Mouse (Mus musculus) lung, embryonic 15.5 days (tissue): Measurements from ENCODE around the gene Pinlyp. TPM values are rescaled to one million over a fixed set of nuclear protein-coding genes. Genes with fewer than 3 reads are reported as not detected.

ENCODE experiments used
- ATAC-seq: fragments of 200-750 bp; cut with Nextera tagmentation; 2 replicates; pipeline ENCODE4 v1.8.0; 2017; ENCODE audit warnings: moderate number of reproducible peaks, borderline replicate concordance; ENCODE audit not compliant: low FRiP score, low TSS enrichment; ENCODE audit errors: extremely low read depth
- H3K27ac ChIP-seq: fragments of 300-500 bp; sonication (generic); 2 replicates; pipeline ENCODE4 v1.5.1; 2015; ENCODE audit warnings: moderate library complexity, mild to moderate bottlenecking, inconsistent platforms
- H3K27me3 ChIP-seq: fragments of 300-500 bp; sonication (generic); 2 replicates; pipeline ENCODE4 v1.6.1; 2015; ENCODE audit warnings: inconsistent platforms
- H3K36me3 ChIP-seq: fragments of 300-500 bp; sonication (generic); 2 replicates; pipeline ENCODE4 v1.6.1; 2015; ENCODE audit warnings: inconsistent platforms
- H3K4me1 ChIP-seq: fragments of 300-500 bp; sonication (generic); 2 replicates; pipeline ENCODE4 v1.6.1; 2015; ENCODE audit warnings: inconsistent platforms
- H3K4me2 ChIP-seq: fragments of 300-500 bp; sonication (generic); 2 replicates; pipeline ENCODE4 v1.6.1; 2015; ENCODE audit warnings: inconsistent platforms, mild to moderate bottlenecking, moderate library complexity
- H3K4me3 ChIP-seq: fragments of 300-500 bp; sonication (generic); 2 replicates; pipeline ENCODE4 v1.5.1; 2015; ENCODE audit warnings: mild to moderate bottlenecking, inconsistent platforms
- H3K9ac ChIP-seq: fragments of 300-500 bp; sonication (generic); 2 replicates; pipeline ENCODE4 v1.6.1; 2015; ENCODE audit warnings: inconsistent platforms
- H3K9me3 ChIP-seq: fragments of 300-500 bp; sonication (generic); 2 replicates; pipeline ENCODE4 v1.6.1; 2016; ENCODE audit warnings: inconsistent platforms
- WGBS: fragments of 180-500 bp; shearing (Covaris S2); methylation state at CpG from one replicate; pipeline ENCODE4 v1.1.7; 2015; 5-methylcytosine and 5-hydroxymethylcytosine counted together
- polyA plus RNA-seq: library from polyadenylated mRNA; unstranded; fragments of >200 nt; fragmentation: Nextera tagmentation; extraction: Ambion mirVana; gene quantifications from 2 replicates; pipeline ENCODE4 v1.2.1, GENCODE M21; 2015

Pinlyp gene
- polyA plus RNA-seq, 1 experiment from 2014 or later = 0.54 TPM

DNA sequence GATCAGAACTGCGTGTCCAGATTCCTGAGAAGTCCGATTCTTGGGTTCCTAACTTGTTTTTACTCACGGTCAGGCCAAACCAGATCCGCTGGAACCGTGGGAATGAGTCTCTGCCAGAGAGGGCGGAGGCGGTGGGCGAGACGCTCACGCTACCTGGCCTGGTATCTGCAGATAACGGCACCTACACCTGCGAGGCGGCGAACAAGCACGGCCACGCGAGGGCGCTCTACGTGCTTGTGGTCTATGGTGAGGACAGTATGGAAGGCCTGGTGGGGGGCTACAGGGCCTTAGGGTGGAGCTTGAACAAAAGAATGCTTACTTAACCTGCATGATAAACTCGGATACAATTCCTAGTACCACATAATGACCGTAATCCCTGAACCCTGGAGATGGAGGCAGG lies 44.4 kb downstream of the Pinlyp start:
- ATAC-seq = no peak
- Histone ChIP-seq H3K36me3 (no peaks in the 10 kb centered on the region), H3K9me3 (0 out of 2 replicates have a peak, but pooled peaks cover 3% of the 10 kb centered on the region), H3K4me1 (peaks cover 32% of the 10 kb centered on the region), H3K4me3 (no peak overlapping the region), H3K27ac (no peak overlapping the region), H3K9ac (no peak overlapping the region), H3K4me2 (no peak overlapping the region), H3K27me3 (peaks cover 60% of the 10 kb centered on the region)
- 42% methylated on average over 21 of the region's 21 CpGs for WGBS

DNA sequence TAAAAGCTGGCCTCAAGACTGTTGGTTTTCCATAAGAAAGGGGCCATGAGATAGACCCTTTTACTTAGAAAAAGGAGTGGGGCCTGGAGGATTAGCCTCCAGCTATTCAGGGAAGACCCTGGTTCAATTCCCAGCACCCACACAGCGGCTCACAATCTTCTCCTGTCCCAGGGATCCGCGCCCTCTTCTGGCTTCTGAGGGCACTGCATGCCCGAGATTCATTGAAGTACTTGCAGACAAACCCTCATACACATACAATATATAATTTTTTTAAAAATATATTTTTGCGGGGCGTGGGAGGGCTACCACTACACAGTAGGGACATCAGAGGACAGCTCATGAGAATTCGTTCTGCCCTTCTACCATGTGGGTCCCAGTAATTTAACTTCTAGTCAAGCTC lies 45.0 kb downstream of the Pinlyp start:
- Histone ChIP-seq H3K4me1 (peaks cover 29% of the 10 kb centered on the region), H3K4me2 (no peak overlapping the region), H3K9me3 (0 out of 2 replicates have a peak, but pooled peaks cover 3% of the 10 kb centered on the region), H3K36me3 (no peaks in the 10 kb centered on the region), H3K9ac (no peak overlapping the region), H3K4me3 (no peak overlapping the region), H3K27ac (no peak overlapping the region), H3K27me3 (peaks cover 60% of the 10 kb centered on the region)
- WGBS = 27% methylated on average over 7 of the region's 7 CpGs
- ATAC-seq = no peak

DNA sequence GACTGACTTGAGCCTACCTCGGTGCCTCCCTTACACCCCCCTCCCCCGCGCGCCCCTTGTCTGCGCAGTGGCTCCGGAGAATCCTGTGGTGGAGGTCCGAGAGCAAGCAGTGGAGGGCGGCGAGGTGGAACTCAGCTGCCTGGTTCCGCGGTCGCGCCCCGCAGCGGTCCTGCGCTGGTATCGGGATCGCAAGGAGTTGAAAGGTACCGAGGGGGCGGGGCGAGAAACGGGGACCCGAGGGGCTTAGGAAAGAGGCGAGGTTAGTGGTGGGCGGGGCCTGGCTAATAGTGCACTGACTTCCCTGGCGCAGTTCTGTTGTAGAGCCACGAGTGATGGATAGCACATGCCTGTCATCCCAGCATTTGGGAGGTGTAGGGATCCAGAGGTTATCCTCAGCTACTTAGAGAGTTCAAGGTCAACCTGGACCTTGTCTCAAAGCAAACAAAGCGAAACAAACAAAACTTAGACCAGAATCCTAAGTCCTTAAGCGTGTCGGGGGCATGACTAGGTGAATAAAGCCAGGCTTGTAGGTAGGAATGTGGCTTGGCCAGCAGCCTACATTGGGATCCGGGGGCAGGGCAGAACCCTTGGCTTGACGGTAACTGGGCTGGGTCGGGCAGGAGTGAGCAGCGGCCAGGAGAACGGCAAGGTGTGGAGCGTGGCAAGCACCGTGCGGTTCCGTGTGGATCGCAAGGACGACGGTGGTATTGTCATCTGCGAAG lies 45.9 kb downstream of the Pinlyp start:
- peak overlapping the region; percentile 51 for H3K4me2 ChIP-seq
- no peaks in the 10 kb centered on the region for H3K36me3 ChIP-seq
- H3K9me3 ChIP-seq = 0 out of 2 replicates have a peak, but pooled peaks cover 3% of the 10 kb centered on the region
- H3K27ac ChIP-seq = no peak overlapping the region
- 10% methylated on average over 43 of the region's 43 CpGs for WGBS
- peak overlapping the region; percentile 30 for H3K4me3 ChIP-seq
- H3K27me3 ChIP-seq = peaks cover 60% of the 10 kb centered on the region
- peaks cover 22% of the 10 kb centered on the region for H3K4me1 ChIP-seq
- no peak overlapping the region for H3K9ac ChIP-seq
- peak; percentile 48; the same call in 1 of the 2 replicates for ATAC-seq

Other genes starting within 250 kb of the Pinlyp start
- 36.2 and 37.9 TPM in 2 replicates for gene Zfp61, start 244.9 kb downstream of the Pinlyp start, polyA plus RNA-seq
- gene Zfp94, start 229.5 kb downstream of the Pinlyp start, polyA plus RNA-seq = 10.3 and 10.4 TPM in 2 replicates
- gene Tescl, start 212.2 kb downstream of the Pinlyp start, polyA plus RNA-seq = not detected in 2 replicates
- not detected in 2 replicates for gene Lypd5, start 196.9 kb downstream of the Pinlyp start, polyA plus RNA-seq
- gene Kcnn4, start 175.9 kb downstream of the Pinlyp start, polyA plus RNA-seq = 3.5 and 4.7 TPM in 2 replicates
- gene Smg9, start 146.5 kb downstream of the Pinlyp start, polyA plus RNA-seq = 22.5 and 23.9 TPM in 2 replicates
- gene Irgc1, start 93.8 kb downstream of the Pinlyp start, polyA plus RNA-seq = not detected in 2 replicates
- gene Plaur, start 83.6 kb downstream of the Pinlyp start, polyA plus RNA-seq = 17.5 and 18.6 TPM in 2 replicates
- 2.8 and 3.5 TPM in 2 replicates for gene Cadm4, start 64.1 kb downstream of the Pinlyp start, polyA plus RNA-seq
- 42.7 and 47.2 TPM in 2 replicates for gene Zfp428, start 39.1 kb downstream of the Pinlyp start, polyA plus RNA-seq
- gene AC161166.1, start 33.7 kb downstream of the Pinlyp start, polyA plus RNA-seq = 0.19 and 0.47 TPM in 2 replicates
- gene Irgq, start 15.4 kb downstream of the Pinlyp start, polyA plus RNA-seq = 7.8 and 7.9 TPM in 2 replicates
- 109 and 118 TPM in 2 replicates for gene Xrcc1, start 171 bp upstream of the Pinlyp start, polyA plus RNA-seq
- gene Ethe1, start 41.4 kb upstream of the Pinlyp start, polyA plus RNA-seq = 23.8 and 24.2 TPM in 2 replicates
- gene Zfp575, start 41.5 kb upstream of the Pinlyp start, polyA plus RNA-seq = 2.8 and 3.0 TPM in 2 replicates
- gene Phldb3, start 64.6 kb upstream of the Pinlyp start, polyA plus RNA-seq = 0.15 and 0.21 TPM in 2 replicates
- gene Lypd3, start 90.4 kb upstream of the Pinlyp start, polyA plus RNA-seq = 0.18 and 0.40 TPM in 2 replicates
- not detected in 2 replicates for gene Tex101, start 130.6 kb upstream of the Pinlyp start, polyA plus RNA-seq
- not detected in 2 replicates for gene BC049730, start 163.1 kb upstream of the Pinlyp start, polyA plus RNA-seq
- not detected in 2 replicates for gene Gm4763, start 180.8 kb upstream of the Pinlyp start, polyA plus RNA-seq
- gene Cd177, start 214.2 kb upstream of the Pinlyp start, polyA plus RNA-seq = 0.73 and 0.75 TPM in 2 replicates
- gene Ceacam10, start 231.1 kb upstream of the Pinlyp start, polyA plus RNA-seq = 0.15 TPM in 1 of 2 replicates, not detected in the other